Mouse (Mus musculus) spleen, postnatal 14 days (tissue): ENCODE results near the gene Trp73.

ENCODE experiments used
- DNase-seq, 2 experiments: peaks; one replicate each; pipeline ENCODE4 v3.0.0; 2021 to 2022; ENCODE audit warnings: low spot score in 2 of 2

The Trp73 gene

DNA sequence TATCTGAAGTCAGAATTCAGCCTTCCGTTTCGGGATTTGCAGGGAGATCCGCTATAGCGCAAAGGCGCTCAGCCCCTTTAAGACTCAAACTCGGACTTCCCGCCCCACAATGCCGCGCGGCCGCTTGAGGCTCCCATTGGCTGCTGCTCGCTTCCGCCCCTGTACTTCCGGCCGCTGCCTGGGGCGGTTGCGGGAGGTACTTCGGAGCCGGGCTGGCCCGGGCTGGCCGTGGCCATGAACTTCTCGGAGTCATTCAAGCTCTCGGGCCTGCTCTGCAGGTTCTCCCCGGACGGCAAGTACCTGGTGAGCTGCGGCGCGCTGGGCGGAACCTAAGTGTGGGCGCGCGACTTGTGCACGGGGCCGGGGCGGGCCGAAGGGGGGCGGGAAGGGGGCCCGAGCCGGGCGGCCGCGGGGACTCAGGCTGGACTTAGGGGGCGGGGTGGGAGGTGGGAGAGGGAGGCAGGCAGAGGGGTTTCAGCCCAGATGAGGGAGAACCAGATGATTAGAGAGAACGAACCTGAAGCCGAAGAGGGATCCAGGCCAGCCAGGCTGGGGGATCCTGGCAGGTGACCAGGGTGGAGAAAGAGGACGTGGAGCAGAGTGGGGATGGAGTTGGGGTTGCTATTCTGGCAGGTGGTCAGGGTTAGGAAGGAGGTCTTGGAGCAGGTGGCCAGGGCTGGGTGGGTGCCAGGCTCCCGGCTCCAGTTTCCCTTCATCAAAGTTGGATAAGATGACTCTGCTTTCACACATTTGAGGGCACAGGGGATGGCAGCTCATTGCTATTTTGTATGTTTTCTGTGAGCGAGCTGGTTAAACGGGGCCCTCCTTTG lies 2.4 kb upstream of the Trp73 start, which contains the start of gene Wrap73:
Wrap73 (plus strand) TSS at position 162 of the 830 bp plus-strand sequence.
- DNase-seq = peak; percentile 70 to 80

DNA sequence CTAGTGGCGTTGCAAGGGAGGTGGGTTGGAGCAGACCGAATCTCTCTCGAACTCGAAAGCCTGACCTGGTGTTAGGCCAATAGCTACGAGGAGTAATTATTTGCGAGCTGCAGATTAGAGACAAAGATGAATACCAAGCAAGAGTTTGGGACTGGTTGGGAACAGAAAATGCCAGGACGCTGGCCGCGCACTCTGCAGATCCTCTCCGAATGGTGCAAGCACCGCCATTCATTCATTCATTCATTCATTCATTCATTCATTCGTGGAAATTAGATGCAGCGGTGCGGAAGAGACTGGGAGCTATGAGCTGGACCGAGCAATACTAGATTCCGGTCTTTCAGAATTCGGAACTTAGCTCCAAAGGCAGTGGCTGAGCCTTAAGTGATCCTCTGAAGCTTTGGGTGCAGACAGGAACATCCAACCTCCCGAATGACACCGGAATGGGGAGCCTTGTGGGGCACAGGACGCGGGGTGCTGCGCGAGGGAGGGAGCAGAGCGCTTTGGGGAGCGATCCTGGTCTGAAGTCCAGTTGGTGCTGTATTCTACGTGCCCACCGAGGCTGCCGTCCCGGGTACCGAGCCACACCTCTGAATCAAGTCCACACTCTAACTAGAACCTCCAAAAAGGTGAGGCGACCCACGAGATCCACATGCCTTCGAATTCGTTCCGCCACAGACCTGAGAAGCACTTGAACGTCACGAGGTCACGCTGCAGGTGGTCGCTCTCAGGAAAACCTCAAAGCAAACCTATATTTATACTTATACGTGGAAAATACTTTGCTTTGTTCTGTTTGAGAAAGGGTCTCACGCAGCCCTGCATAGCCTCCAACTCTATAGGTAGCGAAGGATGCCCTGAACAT lies 1.2 kb upstream of the Trp73 start:
- no peak for DNase-seq

DNA sequence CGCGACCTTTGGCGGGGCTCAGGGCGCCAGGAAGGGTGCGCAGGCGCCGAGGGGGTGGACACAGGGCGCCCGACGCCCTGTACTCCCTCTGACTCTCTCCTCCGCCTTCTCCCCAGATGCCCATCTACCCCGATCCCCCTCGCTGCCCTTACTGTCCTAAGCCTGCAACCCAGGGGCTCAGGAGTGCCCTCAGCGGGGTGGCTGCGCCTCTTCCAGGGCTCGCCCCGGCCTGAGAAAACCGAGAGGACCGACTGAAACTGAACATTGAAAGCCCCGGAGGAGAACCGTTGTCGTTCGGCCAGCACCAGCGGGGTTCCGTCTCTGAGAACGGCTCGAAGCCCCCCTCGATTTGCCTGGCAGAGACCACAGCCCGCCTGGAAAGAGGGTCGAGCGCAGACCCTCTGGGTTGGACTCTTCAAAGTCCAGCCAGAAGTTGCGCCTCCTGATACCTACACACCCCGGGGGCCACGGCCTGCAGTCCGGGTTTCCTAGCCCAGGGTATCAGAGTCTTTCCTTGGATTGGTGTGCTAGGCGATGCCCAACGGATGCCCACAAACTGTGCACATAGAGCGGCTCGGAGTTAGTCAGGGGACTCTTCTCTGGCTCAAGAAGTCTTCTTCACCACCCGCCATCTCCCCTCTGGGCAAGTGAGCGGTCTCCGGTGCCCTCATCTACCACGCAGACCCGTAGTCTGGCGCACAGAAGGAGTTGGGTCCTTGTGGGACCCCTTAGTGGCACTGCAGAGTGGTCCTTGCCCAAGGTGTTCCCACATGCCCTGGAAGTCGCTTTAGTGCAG lies 403 bp upstream of the Trp73 start:
- no peak for DNase-seq

DNA sequence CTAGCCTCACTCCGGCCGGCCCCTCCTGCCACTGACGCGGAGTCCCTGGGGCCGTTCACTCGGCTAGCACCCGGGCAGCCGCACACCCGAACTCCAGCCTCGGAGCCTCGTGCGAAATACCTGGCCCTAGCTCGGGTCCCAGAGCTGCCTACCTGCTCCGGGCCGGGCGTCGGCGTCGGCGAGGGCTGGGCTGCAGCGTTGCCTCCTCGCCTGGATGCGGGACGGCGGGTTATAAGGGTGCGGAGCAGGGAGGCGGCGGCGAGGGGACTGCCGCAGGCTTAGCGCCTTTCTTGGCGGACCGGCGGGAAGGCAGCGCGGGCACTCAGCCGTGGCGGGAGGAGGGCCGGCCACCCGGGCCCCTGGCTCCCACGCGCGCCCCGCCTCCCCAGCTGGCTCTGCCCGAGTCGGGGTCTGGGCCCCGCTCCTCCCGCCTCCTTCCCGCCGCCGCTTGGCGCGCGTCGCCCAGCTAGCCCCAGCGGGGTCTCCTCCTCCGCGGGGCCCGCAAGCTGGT lies 282 bp downstream of the Trp73 start:
- no peak for DNase-seq

- DNase-seq = no peak
Observed at GRCm38 (mm10) chr4:154137139-154137538, 2.9 kb downstream of the Trp73 start.

GRCm38 (mm10) chr4:154134803-154135202 lies 5.2 kb downstream of the Trp73 start:
- DNase-seq = no peak

DNA sequence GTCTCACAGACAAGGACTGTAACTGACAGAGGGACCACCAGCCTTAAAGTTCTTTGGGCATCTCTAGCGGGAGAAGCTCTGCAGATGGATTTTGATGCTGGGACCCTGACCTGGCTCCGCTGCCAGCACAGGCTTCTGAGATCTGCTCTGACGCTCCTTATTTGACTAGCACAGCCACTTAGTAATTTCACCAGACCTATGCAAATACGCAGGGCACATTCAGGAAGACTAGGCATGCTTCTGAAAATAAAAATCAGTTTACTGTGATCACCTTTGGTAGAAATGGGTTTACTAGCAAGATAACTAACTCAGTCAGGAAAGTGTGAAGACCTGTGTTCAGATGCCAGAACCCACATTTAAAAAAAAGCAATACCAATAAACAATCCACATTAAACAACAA lies 8.1 kb downstream of the Trp73 start:
- DNase-seq = no peak

- no peak for DNase-seq
Observed at GRCm38 (mm10) chr4:154129950-154130349, 10.1 kb downstream of the Trp73 start.

DNA sequence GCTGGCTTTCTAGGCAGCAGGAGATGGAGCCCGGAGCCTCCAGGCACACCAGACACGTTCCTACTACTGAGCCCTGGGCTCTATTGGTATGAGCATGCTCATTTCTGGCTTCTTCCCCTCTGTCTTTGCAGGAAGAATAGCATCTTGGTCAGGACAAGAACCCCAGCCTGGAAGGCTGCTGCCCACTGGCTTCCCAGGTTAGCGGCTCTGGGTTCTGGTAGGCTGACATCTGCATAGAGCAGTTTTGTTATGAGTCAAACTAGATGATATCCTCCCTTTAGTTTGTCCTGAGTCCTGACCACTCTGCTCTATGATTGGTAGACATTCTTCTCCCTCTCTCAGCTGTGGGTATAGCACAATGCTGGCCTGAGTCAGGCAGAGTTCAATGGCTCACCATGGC lies 12.7 kb downstream of the Trp73 start:
- no peak for DNase-seq

DNA sequence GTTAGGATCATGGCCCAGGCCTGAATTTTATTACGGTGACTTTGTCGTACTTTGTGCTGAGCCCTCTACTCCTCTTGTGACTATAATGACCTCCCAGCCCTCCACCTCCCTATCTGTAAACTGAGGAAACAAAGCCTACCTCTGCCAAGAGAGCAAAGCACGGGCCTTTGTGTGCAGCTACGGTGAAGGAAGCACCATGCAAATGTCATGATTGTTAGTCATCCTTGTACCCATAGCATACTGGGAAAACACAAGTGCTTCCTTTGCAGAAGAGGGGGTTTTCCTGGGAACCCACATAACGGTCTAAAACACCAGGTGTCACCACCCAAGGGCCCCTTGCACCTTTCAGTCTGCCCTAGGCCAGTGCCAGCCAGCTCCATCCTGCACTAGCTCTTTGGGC lies 14.8 kb downstream of the Trp73 start:
- DNase-seq = no peak

DNA sequence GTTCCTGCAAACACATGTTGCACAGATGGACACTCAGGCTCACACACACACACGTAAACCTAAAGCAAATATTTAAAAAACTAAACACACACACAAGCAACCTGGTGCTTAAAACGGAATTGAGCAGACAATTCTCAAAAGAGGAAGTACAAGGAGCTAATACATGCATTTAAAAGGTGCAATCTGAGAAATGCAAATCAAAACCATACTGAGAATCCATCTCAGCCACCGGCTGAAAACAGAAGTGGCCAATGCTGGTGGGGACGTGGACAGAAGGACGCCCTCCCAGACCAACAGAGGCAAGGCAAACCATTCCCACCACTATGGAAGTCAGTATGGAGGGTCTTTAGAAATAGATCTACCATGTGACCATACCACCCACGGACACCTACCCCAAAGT lies 16.5 kb downstream of the Trp73 start:
- DNase-seq = no peak

- DNase-seq = no peak
Observed at GRCm38 (mm10) chr4:154122374-154122773, 17.6 kb downstream of the Trp73 start.

- DNase-seq = no peak
Observed at GRCm38 (mm10) chr4:154121800-154122199, 18.2 kb downstream of the Trp73 start.

- no peak for DNase-seq
Observed at GRCm38 (mm10) chr4:154119208-154119607, 20.8 kb downstream of the Trp73 start.

GRCm38 (mm10) chr4:154118782-154119181 lies 21.2 kb downstream of the Trp73 start:
- peak in 1 of 2 experiments; percentile 24 for DNase-seq

- no peak for DNase-seq
Observed at GRCm38 (mm10) chr4:154116421-154116820, 23.6 kb downstream of the Trp73 start.

DNA sequence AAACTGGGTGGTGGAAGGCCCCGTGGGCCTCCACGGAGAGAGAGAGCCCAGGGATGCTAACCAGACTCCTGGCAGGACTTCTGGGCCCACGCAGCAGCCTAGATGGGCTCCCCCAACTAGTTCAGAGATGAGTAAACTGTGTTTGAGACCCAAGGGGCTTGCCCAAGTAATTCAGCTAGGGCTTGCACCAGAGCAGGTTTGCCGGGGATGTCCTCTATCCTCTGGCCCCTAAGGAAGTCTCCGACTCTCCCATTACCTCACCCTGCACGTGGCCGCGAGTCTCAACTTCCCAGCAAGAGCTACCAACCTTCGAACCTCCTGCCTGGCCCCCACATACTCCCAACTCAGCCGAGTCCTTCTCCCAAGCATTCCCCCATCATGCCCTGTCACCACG lies 30.2 kb downstream of the Trp73 start:
- no peak for DNase-seq

GRCm38 (mm10) chr4:154109216-154109849 lies 30.7 kb downstream of the Trp73 start:
- DNase-seq = no peak

GRCm38 (mm10) chr4:154106497-154107061 lies 33.4 kb downstream of the Trp73 start:
- no peak for DNase-seq

DNA sequence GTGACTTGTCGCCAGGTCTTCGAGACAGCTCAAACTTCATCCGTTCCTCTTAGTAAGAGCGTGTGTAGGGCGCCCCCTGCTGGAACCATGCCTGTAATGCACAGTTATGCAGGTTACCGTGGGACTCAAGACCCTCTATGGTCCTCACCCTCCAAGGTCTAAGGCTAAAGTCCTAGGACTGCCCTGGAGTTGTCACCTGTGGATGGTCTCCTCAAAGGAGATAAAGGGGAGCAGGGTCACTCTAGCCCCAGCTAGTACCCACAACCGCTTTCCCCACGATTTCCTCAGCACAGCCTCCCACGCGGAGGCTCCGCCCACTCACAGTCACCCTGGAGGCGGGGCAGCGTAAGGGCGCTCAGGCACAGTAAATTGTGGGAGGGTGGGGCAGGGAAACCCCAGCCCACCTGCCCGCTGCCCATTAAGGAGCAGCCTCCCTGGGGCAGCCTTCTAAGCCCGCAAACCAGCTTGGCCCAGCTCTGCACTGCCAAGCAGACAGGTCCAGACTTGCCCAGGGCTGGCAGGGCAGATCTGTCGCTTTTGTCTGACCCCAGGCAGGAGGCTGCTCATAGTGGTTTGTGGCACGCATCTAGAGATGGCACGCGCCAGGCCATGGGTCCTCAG lies 34.5 kb downstream of the Trp73 start:
- DNase-seq = peak; percentile 32 to 55
